Mouse (Mus musculus): ENCODE measurements around the gene Ssr4. TPM values are rescaled to one million over a fixed set of nuclear protein-coding genes. Genes with fewer than 3 reads are reported as not detected.

Gene Ssr4
- polyA plus RNA-seq, 1 experiment from 2014 or later, result 163 TPM

DNA sequence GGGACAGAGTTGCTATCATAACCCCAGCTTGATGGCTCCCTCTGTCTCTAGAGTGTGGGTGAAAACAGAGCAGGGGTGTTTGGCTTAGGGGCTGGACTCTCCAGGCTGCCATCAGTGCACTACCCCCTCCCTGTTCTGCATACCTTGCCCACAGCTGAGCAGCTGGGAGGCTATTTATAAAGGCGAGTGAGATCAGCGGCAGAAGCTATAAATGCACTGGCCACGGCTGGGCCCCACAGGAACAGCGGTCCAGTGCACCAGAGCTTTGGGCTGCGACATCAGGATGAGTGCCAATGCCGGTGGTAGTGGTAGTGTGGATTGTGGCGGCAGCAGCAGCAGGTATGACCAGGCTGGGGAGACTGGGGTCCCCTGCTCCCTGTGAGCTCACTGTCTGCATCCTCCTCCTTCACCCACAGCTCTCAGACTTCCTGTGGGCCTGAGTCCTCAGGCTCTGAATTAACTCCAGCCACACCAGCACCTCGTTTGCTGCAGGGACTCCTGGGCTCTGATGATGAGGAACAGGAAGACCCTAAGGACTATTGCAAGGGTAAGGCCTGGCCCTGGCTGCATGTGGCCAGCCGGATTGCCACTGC, 12.6 kb upstream of the Ssr4 start, which contains the start of gene Srpk3:
Gene Srpk3 (plus strand): TSS at position 238 of the 593 bp plus-strand sequence.
- no peak within 1 kb of the TSS for H3K27ac ChIP-seq (replicated peaks)
- H3K4me2 ChIP-seq, result no peak within 1 kb of the TSS
- 56% methylated on average over 9 of the region's 9 CpGs for WGBS
- H3K27me3 ChIP-seq (replicated peaks), result no peaks in the 10 kb centered on the region
- no peak within 1 kb of the TSS for H3K9ac ChIP-seq (replicated peaks)
- no peaks in the 10 kb centered on the region for H3K9me3 ChIP-seq (replicated peaks)
- no peak within 1 kb of the TSS for H3K4me3 ChIP-seq (replicated peaks)
- peaks cover 2% of the 10 kb centered on the region for H3K36me3 ChIP-seq
- 0 out of 2 replicates have a peak, but pooled peaks cover 2% of the 10 kb centered on the region for H3K4me1 ChIP-seq
- ATAC-seq (ENCODE audit: low FRiP score), result no peak; the same call in 1 of the 2 replicates

DNA sequence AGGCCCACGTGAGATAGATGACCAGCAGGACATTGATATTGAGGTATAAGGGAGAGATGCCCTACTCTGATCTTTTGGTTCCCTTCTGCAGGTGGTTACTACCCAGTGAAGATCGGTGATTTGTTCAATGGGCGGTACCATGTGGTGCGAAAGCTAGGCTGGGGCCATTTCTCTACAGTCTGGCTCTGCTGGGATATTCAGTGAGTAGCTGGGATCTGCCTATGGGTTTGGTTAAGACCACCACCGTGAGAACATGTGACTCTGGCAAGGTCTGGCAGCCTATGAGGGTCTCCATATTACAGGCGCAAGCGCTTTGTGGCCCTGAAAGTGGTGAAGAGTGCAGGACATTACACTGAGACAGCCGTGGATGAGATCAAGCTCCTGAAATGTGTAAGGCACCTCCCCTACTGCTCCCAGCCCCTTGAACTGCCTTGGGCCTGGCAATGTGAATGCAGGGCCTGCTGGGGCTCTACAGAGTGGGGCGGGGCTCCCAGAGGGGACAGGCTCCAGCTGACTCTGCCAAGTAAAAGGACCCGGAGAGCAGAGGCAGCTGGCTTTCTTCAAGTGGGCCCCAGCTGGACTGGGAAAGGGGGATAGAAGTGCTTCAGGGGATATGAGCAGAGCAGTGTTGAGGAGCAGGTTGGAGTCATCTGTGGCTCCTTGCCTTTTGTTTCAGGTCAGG, 11.9 kb upstream of the Ssr4 start:
- Histone ChIP-seq H3K27ac (replicated peaks) (no peak overlapping the region), H3K9ac (replicated peaks) (no peak overlapping the region), H3K27me3 (replicated peaks) (no peaks in the 10 kb centered on the region), H3K36me3 (peaks cover 9% of the 10 kb centered on the region), H3K4me3 (replicated peaks) (no peak overlapping the region), H3K4me1 (0 out of 2 replicates have a peak, but pooled peaks cover 2% of the 10 kb centered on the region), H3K9me3 (replicated peaks) (no peaks in the 10 kb centered on the region), H3K4me2 (no peak overlapping the region)
- 71% methylated on average over 10 of the region's 10 CpGs for WGBS
- 0 out of 2 replicates have a peak, but pooled peaks have one; percentile 8 for ATAC-seq (ENCODE audit: low FRiP score)

DNA sequence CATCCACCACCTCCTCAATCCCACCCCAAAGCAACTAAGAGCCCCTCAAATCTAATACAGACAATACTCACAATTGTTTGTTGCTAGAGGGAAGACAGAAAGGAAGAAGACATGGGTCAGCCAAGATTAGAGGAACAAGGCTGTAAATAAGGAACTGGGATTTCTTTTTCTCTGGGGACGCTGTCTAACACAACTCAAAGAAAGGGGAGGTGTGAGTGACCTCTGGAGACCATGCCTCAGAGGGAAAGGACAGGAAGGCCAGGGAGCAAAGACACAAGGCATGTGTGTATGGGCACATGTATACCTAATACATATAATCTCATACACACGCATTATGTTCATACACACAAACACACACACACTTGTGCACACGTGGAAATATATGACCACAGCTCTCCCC, 4.6 kb upstream of the Ssr4 start:
- H3K36me3 ChIP-seq, result peaks cover 19% of the 10 kb centered on the region
- no peak overlapping the region for H3K27ac ChIP-seq (replicated peaks)
- no peak overlapping the region for H3K9ac ChIP-seq (replicated peaks)
- no peak overlapping the region for H3K4me2 ChIP-seq
- H3K27me3 ChIP-seq (replicated peaks), result no peaks in the 10 kb centered on the region
- 93% methylated on average over 3 of the region's 3 CpGs for WGBS
- ATAC-seq (ENCODE audit: low FRiP score), result no peak
- no peaks in the 10 kb centered on the region for H3K9me3 ChIP-seq (replicated peaks)
- no peak overlapping the region for H3K4me3 ChIP-seq (replicated peaks)
- peaks cover 17% of the 10 kb centered on the region for H3K4me1 ChIP-seq

DNA sequence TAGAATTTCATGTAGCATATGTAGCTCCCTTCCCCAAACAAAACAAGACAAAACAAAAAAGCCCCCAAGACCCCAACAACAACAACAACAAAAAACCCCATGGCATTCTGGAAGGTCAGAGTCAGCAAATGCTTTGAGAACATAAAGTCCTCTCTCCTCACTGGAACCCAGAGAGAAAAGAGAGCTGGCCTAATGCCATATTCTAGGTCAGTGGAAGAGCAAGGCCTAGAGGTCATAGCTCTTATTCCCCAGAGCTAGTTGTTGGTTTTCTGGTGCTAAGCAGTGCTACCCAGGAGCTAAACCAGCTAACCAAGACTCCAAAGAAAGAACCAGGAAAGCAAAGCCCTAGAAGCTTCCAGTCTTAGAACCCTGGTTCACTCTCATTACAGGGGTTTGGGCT, 1.2 kb upstream of the Ssr4 start:
- ATAC-seq (ENCODE audit: low FRiP score), result no peak
- Histone ChIP-seq H3K4me1 (peaks cover 33% of the 10 kb centered on the region), H3K9ac (replicated peaks) (peak overlapping the region; percentile 59), H3K27me3 (replicated peaks) (no peaks in the 10 kb centered on the region), H3K4me3 (replicated peaks) (peak overlapping the region; percentile 58), H3K4me2 (peak overlapping the region; percentile 67), H3K36me3 (peaks cover 14% of the 10 kb centered on the region), H3K9me3 (replicated peaks) (no peaks in the 10 kb centered on the region), H3K27ac (replicated peaks) (peak overlapping the region; percentile 92)

DNA sequence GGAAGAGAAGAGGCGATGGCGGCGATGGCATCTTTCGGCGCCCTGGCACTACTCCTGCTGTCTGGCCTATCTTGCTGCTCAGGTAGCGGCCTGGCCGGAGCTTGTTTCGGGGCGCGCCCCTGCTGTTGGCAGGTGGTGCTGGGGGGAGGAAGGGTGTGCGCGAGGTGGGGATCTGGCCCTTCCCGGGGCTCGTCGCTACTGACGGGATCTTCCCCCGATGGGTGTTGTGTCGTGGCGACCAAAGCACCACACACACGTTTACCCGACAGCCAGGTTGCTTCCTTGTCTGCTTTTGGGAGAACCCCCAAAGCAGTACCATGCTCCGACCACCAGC, 364 bp downstream of the Ssr4 start:
- Histone ChIP-seq H3K27ac (replicated peaks) (peak overlapping the region; percentile 92), H3K9ac (replicated peaks) (peak overlapping the region; percentile 75), H3K4me2 (peak overlapping the region; percentile 60), H3K4me1 (peaks cover 33% of the 10 kb centered on the region), H3K4me3 (replicated peaks) (peak overlapping the region; percentile 58), H3K9me3 (replicated peaks) (no peaks in the 10 kb centered on the region), H3K36me3 (peaks cover 15% of the 10 kb centered on the region), H3K27me3 (replicated peaks) (no peaks in the 10 kb centered on the region)
- ATAC-seq (ENCODE audit: low FRiP score), result peak; percentile 29
- WGBS, result 22% methylated on average over 18 of the region's 22 CpGs

DNA sequence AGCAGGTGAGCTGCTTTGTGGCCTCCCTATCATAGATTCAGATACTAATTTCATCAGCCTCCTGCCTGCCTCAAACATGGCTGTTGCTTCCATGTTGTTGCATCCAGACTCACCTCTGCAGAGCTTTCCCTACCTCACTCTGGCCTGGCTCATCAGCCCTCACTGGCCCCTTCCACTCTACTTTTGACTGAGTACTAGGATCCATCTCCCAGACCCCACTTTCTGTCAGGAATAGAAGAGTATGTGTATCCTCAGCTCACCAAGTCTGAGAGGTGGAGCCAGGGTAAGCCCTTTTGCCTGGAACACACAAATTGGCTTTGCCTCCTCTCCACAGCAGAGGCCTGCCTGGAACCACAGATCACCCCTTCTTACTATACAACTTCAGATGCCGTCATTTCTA, 1.7 kb downstream of the Ssr4 start:
- peak overlapping the region; percentile 60 for H3K4me2 ChIP-seq
- no peak for ATAC-seq (ENCODE audit: low FRiP score)
- 96% methylated on average over 1 of the region's 1 CpGs for WGBS
- H3K9me3 ChIP-seq (replicated peaks), result no peaks in the 10 kb centered on the region
- 0 out of 2 replicates have a peak overlapping the region, but pooled peaks have one; percentile 75 for H3K9ac ChIP-seq (replicated peaks)
- H3K4me1 ChIP-seq, result peaks cover 33% of the 10 kb centered on the region
- no peak overlapping the region for H3K27ac ChIP-seq (replicated peaks)
- peaks cover 15% of the 10 kb centered on the region for H3K36me3 ChIP-seq
- H3K27me3 ChIP-seq (replicated peaks), result no peaks in the 10 kb centered on the region
- H3K4me3 ChIP-seq (replicated peaks), result no peak overlapping the region

DNA sequence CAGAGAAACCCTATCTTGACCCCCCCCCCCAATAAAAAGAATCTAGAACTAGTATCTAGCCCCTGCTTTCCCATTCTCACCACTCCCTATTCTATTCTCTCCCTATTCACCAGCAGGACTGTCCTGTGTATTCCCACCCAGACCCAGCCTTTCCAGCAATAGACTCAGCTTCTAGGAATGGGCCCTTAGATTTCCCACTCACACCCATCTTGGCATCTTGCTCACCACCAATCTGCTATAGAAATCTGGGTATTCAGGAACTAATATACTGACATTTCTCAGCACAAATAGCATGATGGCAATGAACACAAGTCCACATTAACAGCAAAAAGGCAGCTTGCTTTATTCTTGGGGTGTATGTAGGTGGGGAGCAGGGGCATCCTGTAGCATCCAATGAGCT, 6.2 kb downstream of the Ssr4 start:
- peaks cover 21% of the 10 kb centered on the region for H3K36me3 ChIP-seq
- H3K4me2 ChIP-seq, result no peak overlapping the region
- no peak for ATAC-seq (ENCODE audit: low FRiP score)
- peaks cover 11% of the 10 kb centered on the region for H3K4me1 ChIP-seq
- H3K9ac ChIP-seq (replicated peaks), result no peak overlapping the region
- no peak overlapping the region for H3K4me3 ChIP-seq (replicated peaks)
- no peaks in the 10 kb centered on the region for H3K9me3 ChIP-seq (replicated peaks)
- H3K27me3 ChIP-seq (replicated peaks), result no peaks in the 10 kb centered on the region
- H3K27ac ChIP-seq (replicated peaks), result no peak overlapping the region

DNA sequence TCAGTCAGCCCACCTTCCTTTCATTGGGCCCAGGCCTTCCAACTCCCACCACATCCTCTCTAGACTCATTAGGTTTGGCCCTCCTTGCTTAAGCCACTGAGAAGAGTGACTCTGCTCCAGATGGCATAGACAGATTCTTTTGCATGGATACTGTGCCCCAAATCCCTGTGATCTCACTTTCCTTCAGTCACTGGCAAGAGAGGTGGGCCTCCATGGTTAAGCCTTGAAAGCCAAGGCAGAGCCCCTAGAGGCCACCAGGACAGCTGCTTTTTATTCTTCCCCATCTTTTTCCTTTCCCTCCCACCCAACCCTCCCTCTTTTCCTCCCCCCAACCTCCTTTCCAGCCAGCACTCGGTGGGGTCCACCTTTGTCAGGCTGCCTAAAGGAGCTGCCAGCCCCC, 6.7 kb downstream of the Ssr4 start:
- no peaks in the 10 kb centered on the region for H3K27me3 ChIP-seq (replicated peaks)
- H3K4me1 ChIP-seq, result peaks cover 6% of the 10 kb centered on the region
- H3K4me3 ChIP-seq (replicated peaks), result no peak overlapping the region
- H3K36me3 ChIP-seq, result peaks cover 21% of the 10 kb centered on the region
- H3K9me3 ChIP-seq (replicated peaks), result no peaks in the 10 kb centered on the region
- no peak overlapping the region for H3K4me2 ChIP-seq
- no peak overlapping the region for H3K27ac ChIP-seq (replicated peaks)
- 38% methylated on average over 1 of the region's 1 CpGs for WGBS
- no peak for ATAC-seq (ENCODE audit: low FRiP score)
- no peak overlapping the region for H3K9ac ChIP-seq (replicated peaks)

DNA sequence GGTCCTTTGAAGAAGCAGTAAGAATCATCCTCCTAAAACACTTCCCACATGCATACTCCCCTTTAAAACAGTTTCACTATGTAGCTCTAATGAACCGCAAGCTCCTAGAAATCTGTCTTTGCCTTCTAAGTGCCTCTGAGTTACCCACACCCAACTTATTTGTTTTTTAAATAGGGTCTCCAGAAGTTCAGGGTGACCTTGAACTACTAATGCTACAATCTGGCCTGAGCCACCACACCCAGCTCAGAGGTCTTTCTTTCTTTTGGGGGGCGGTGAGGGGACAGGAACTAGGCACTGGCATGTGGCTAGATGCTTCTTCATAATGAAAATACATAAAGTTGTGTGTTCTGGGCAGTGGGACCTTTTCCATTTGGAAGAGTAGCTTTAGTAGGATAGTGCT, 10.7 kb downstream of the Ssr4 start:
- Histone ChIP-seq H3K9ac (replicated peaks) (no peak overlapping the region), H3K4me1 (no peaks in the 10 kb centered on the region), H3K27ac (replicated peaks) (no peak overlapping the region), H3K36me3 (peaks cover 7% of the 10 kb centered on the region), H3K4me3 (replicated peaks) (no peak overlapping the region), H3K4me2 (no peak overlapping the region), H3K27me3 (replicated peaks) (no peaks in the 10 kb centered on the region), H3K9me3 (replicated peaks) (no peaks in the 10 kb centered on the region)
- 93% methylated on average over 2 of the region's 2 CpGs for WGBS
- ATAC-seq (ENCODE audit: low FRiP score), result no peak

DNA sequence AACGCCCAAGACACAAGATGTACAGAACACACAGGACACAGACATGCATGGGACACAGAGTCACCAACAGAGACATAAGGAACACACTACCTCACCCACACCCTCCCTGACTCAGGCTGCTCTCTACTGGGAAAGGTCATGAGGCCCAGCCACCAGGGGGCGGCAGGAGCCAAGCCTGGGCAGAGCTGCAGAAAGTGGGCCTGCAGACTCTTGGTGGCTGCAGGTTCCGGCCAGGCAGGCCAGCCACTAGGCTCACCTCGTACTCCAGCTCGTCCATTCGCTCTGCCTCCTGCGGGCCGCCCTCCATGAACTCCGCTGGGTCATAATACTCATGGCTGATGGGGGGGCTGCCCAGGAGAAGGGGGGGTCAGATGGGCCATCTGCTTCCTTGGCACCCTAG, 11.7 kb downstream of the Ssr4 start:
- H3K4me3 ChIP-seq (replicated peaks), result no peak overlapping the region
- no peak overlapping the region for H3K4me2 ChIP-seq
- peaks cover 7% of the 10 kb centered on the region for H3K36me3 ChIP-seq
- no peak overlapping the region for H3K9ac ChIP-seq (replicated peaks)
- H3K9me3 ChIP-seq (replicated peaks), result no peaks in the 10 kb centered on the region
- 43% methylated on average over 9 of the region's 9 CpGs for WGBS
- no peak overlapping the region for H3K27ac ChIP-seq (replicated peaks)
- no peaks in the 10 kb centered on the region for H3K4me1 ChIP-seq
- no peaks in the 10 kb centered on the region for H3K27me3 ChIP-seq (replicated peaks)
- peak; percentile 56; the same call in 1 of the 2 replicates for ATAC-seq (ENCODE audit: low FRiP score)

DNA sequence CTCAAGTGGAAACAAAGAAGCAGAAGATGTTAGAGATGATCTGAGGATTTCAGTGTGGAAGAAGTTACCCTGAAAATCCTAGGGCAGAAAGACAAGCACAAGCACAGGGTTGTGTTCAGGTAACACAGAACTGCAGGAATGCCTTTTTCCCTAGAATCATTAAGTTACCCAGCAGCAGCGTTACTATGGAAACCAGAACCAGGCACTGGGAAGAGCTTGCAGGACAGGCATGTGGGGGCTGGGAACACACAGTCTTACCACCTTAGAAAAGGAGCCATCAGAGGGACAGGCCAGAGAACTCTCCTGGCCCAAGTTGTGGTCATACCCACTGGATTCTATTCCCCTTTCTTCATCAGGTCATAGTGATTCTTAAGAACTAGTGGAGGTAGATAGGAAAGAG, 19.0 kb downstream of the Ssr4 start:
- Histone ChIP-seq H3K27ac (replicated peaks) (no peak overlapping the region), H3K4me1 (peaks cover 7% of the 10 kb centered on the region; the same call in 1 of the 2 replicates), H3K36me3 (no peaks in the 10 kb centered on the region), H3K4me3 (replicated peaks) (no peak overlapping the region), H3K9me3 (replicated peaks) (no peaks in the 10 kb centered on the region), H3K9ac (replicated peaks) (no peak overlapping the region), H3K4me2 (no peak overlapping the region), H3K27me3 (replicated peaks) (no peaks in the 10 kb centered on the region)
- ATAC-seq (ENCODE audit: low FRiP score), result no peak
- WGBS, result 48% methylated on average over 1 of the region's 1 CpGs

DNA sequence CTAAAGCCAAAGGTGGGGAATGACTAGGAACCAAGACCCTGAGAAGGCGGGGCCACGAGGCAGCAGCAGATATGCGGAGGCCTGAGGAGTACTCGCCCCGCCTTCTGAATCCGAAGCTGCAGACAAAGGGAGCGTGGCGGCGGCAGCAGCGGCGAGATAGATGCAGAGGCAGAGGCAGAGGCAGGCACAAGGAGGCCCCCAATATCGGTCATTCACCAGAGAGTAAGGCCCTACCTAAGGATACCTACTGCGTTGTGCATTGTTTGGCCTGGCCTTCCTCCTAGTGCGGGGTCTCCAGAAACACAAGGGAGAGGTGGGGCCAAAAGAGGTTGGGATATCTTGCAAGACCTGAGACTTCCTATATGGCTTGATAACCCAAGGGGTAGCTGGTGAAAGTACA, 28.2 kb downstream of the Ssr4 start:
- H3K27ac ChIP-seq (replicated peaks), result peak overlapping the region; percentile 71
- H3K27me3 ChIP-seq (replicated peaks), result no peaks in the 10 kb centered on the region
- no peaks in the 10 kb centered on the region for H3K4me1 ChIP-seq
- peak; percentile 87 for ATAC-seq (ENCODE audit: low FRiP score)
- 14% methylated on average over 14 of the region's 14 CpGs for WGBS
- peak overlapping the region; percentile 24 for H3K4me3 ChIP-seq (replicated peaks)
- H3K9me3 ChIP-seq (replicated peaks), result no peaks in the 10 kb centered on the region
- no peaks in the 10 kb centered on the region for H3K36me3 ChIP-seq
- H3K9ac ChIP-seq (replicated peaks), result 0 out of 2 replicates have a peak overlapping the region, but pooled peaks have one; percentile 30
- H3K4me2 ChIP-seq, result peak overlapping the region; percentile 53

All from neural tube, embryonic 15.5 days (tissue).